Mouse (Mus musculus): Measurements from ENCODE around the gene Rac3. TPM values are rescaled to one million over a fixed set of nuclear protein-coding genes. Genes with fewer than 3 reads are reported as not detected.
A peak's percentile ranks its signal among the peaks of the same experiment; 100 is the strongest.
"Not testable (repeated sequence)": the region's sequence is repeated elsewhere in the genome, so short reads cannot be mapped to it uniquely, and the experiment has no call there.

The Rac3 gene
- 10 to 100 TPM; 12.7 to 17.4 TPM for total RNA-seq (2021)
- long read RNA-seq, experiment 1, result 0 reads
- long read RNA-seq, experiment 2, transcript Rac3-201 (6 exons, 1,076 nt), result major isoform, 6 of 11 reads
- long read RNA-seq, experiment 2, partial matches to known transcripts, result 0 of 11 reads
- long read RNA-seq, experiment 2, other reads (novel, unspliced or antisense), result 2 of 11 reads

GRCm38 (mm10) chr11:120721124-120722066, at the start of gene Rac3:
TSS of gene Rac3 (plus strand) at chr11:120721470.
- peak in 1 of 2 experiments; percentile 42 for DNase-seq (ENCODE audit: low spot score in 2 of 2)

GRCm38 (mm10) chr11:120672687-120673593, 48.3 kb upstream of the Rac3 start, which contains the start of gene Aspscr1:
TSS of gene Aspscr1 (plus strand) at chr11:120672973.
- DNase-seq (ENCODE audit: low spot score in 2 of 2), result peak; percentile 92 to 94

- DNase-seq (ENCODE audit: low spot score in 2 of 2), result no peak
Measured at GRCm38 (mm10) chr11:120673594-120674122, 47.6 kb upstream of the Rac3 start.

- not testable (repeated sequence) for DNase-seq (ENCODE audit: low spot score in 2 of 2)
Measured at GRCm38 (mm10) chr11:120675875-120676274, 45.4 kb upstream of the Rac3 start.

- DNase-seq (ENCODE audit: low spot score in 2 of 2), result no peak
Measured at GRCm38 (mm10) chr11:120676951-120677350, 44.3 kb upstream of the Rac3 start.

- no peak for DNase-seq (ENCODE audit: low spot score in 2 of 2)
Measured at GRCm38 (mm10) chr11:120679909-120680308, 41.4 kb upstream of the Rac3 start.

- no peak for DNase-seq (ENCODE audit: low spot score in 2 of 2)
Measured at GRCm38 (mm10) chr11:120682683-120683082, 38.6 kb upstream of the Rac3 start.

- no peak for DNase-seq (ENCODE audit: low spot score in 2 of 2)
Measured at GRCm38 (mm10) chr11:120683536-120683935, 37.7 kb upstream of the Rac3 start.

GRCm38 (mm10) chr11:120684086-120684485, 37.2 kb upstream of the Rac3 start:
- DNase-seq (ENCODE audit: low spot score in 2 of 2), result no peak

- DNase-seq (ENCODE audit: low spot score in 2 of 2), result no peak
Measured at GRCm38 (mm10) chr11:120684660-120685059, 36.6 kb upstream of the Rac3 start.

GRCm38 (mm10) chr11:120686650-120687272, 34.5 kb upstream of the Rac3 start:
- no peak for DNase-seq (ENCODE audit: low spot score in 2 of 2)

GRCm38 (mm10) chr11:120689365-120689764, 31.9 kb upstream of the Rac3 start:
- no peak for DNase-seq (ENCODE audit: low spot score in 2 of 2)

GRCm38 (mm10) chr11:120692471-120693011, 28.7 kb upstream of the Rac3 start:
- DNase-seq (ENCODE audit: low spot score in 2 of 2), result no peak

GRCm38 (mm10) chr11:120693461-120693860, 27.8 kb upstream of the Rac3 start:
- no peak for DNase-seq (ENCODE audit: low spot score in 2 of 2)

- DNase-seq (ENCODE audit: low spot score in 2 of 2), result no peak
Measured at GRCm38 (mm10) chr11:120695184-120695583, 26.1 kb upstream of the Rac3 start.

- no peak for DNase-seq (ENCODE audit: low spot score in 2 of 2)
Measured at GRCm38 (mm10) chr11:120695641-120696040, 25.6 kb upstream of the Rac3 start.

- no peak for DNase-seq (ENCODE audit: low spot score in 2 of 2)
Measured at GRCm38 (mm10) chr11:120696568-120696967, 24.7 kb upstream of the Rac3 start.

- no peak for DNase-seq (ENCODE audit: low spot score in 2 of 2)
Measured at GRCm38 (mm10) chr11:120697741-120698140, 23.5 kb upstream of the Rac3 start.

- no peak for DNase-seq (ENCODE audit: low spot score in 2 of 2)
Measured at GRCm38 (mm10) chr11:120703696-120704454, 17.4 kb upstream of the Rac3 start.

Data from adrenal gland, postnatal 4 days (tissue).